Mouse (Mus musculus) cerebellum, adult 2 months (tissue): ENCODE measurements around the gene 6820408C15Rik. TPM values are rescaled to one million over a fixed set of nuclear protein-coding genes. Genes with fewer than 3 reads are reported as not detected.

Source experiments
- DNase-seq, 2 experiments: peaks; one replicate each; pipeline ENCODE4 v3.0.0; 2021
- H3K27ac ChIP-seq: fragments of 200-500 bp; 2 replicates; pipeline ENCODE4 v1.5.1; 2012; ENCODE audit warnings: low read length, control low read depth, inconsistent platforms; ENCODE audit not compliant: insufficient read depth
- H3K27me3 ChIP-seq: fragments of 200-500 bp; 2 replicates; pipeline ENCODE4 v1.6.1; 2012; ENCODE audit warnings: inconsistent platforms, mild to moderate bottlenecking, low read length, moderate library complexity; ENCODE audit not compliant: control insufficient read depth, insufficient read depth
- H3K4me1 ChIP-seq: fragments of 200-500 bp; 2 replicates; pipeline ENCODE4 v1.6.1; 2011; ENCODE audit warnings: low read length; ENCODE audit not compliant: control insufficient read depth, insufficient read depth
- H3K4me3 ChIP-seq: fragments of 200-500 bp; replicated peaks from 2 replicates; pipeline ENCODE3; 2011; ENCODE audit warnings: mild to moderate bottlenecking, low read depth, low read length, control low read depth; ENCODE audit not compliant: insufficient read depth
- CTCF ChIP-seq: fragments of 200-500 bp; IDR thresholded peaks from 2 replicates; pipeline ENCODE4 v1.5.1; 2011; ENCODE audit warnings: low read depth, mild to moderate bottlenecking, control low read depth, low read length, moderate library complexity, borderline replicate concordance; ENCODE audit not compliant: insufficient read depth
- POLR2A ChIP-seq: fragments of 200-500 bp; IDR thresholded peaks from 2 replicates; pipeline ENCODE4 v1.6.1; 2011; ENCODE audit warnings: low read length, control low read depth, borderline replicate concordance; ENCODE audit not compliant: insufficient read depth
- WGBS: fragments of 180-500 bp; shearing (Covaris S2); methylation state at CpG from one replicate; pipeline ENCODE4 v1.1.7; 2018; 5-methylcytosine and 5-hydroxymethylcytosine counted together
- polyA plus RNA-seq: library from polyadenylated mRNA; depleted of rRNA; stranded (reverse); fragments of >200 nt; gene quantifications from 2 replicates; pipeline ENCODE4 v1.2.3, GENCODE M21; 2012

The 6820408C15Rik gene
- polyA plus RNA-seq, 1 experiment = 2.6 TPM

GRCm38 (mm10) chr2:152397680-152398435 is 17.5 kb upstream of the 6820408C15Rik start, which contains the start of gene Sox12:
Gene Sox12 (minus strand): TSS chr2:152398063.
- 1% methylated on average over 99 of the region's 104 CpGs for WGBS
- Histone ChIP-seq H3K4me1 (0 out of 2 replicates have a peak, but pooled peaks cover 8% of the 10 kb centered on the region), H3K4me3 (peak within 1 kb of the TSS; percentile 78), H3K27ac (peak within 1 kb of the TSS; percentile 71), H3K27me3 (no peaks in the 10 kb centered on the region)
- TF ChIP-seq CTCF = no peak
- TF ChIP-seq POLR2A = 0 out of 2 replicates have a peak, but pooled peaks have one; percentile 23
- DNase-seq = peak; percentile 92

GRCm38 (mm10) chr2:152398691-152399090 is 16.7 kb upstream of the 6820408C15Rik start:
- Histone ChIP-seq H3K27ac (peak overlapping the region; percentile 35; the same call in 1 of the 2 replicates), H3K27me3 (no peaks in the 10 kb centered on the region), H3K4me3 (peak overlapping the region; percentile 67), H3K4me1 (0 out of 2 replicates have a peak, but pooled peaks cover 8% of the 10 kb centered on the region)
- under 1% methylated on average over 38 of the region's 38 CpGs for WGBS
- peak; percentile 16; the same call in 1 of the 2 replicates for TF ChIP-seq POLR2A
- TF ChIP-seq CTCF = no peak
- peak; percentile 81 to 87 for DNase-seq

- TF ChIP-seq POLR2A (no peak), CTCF (no peak)
- WGBS = 12% methylated on average over 13 of the region's 13 CpGs
- no peak for DNase-seq
These were observed 16.3 kb upstream of the 6820408C15Rik start for GRCm38 (mm10) chr2:152399122-152399542.

GRCm38 (mm10) chr2:152406126-152406525 is 9.3 kb upstream of the 6820408C15Rik start:
- Histone ChIP-seq H3K27me3 (no peaks in the 10 kb centered on the region), H3K4me1 (peaks cover 11% of the 10 kb centered on the region), H3K27ac (no peak overlapping the region), H3K4me3 (peak overlapping the region; percentile 49)
- DNase-seq = peak; percentile 95 to 98
- under 1% methylated on average over 19 of the region's 19 CpGs for WGBS
- TF ChIP-seq POLR2A = no peak
- no peak for TF ChIP-seq CTCF

More at GRCm38 (mm10) chr2:152399122-152399542, 16.3 kb upstream of the 6820408C15Rik start:
- peak overlapping the region; percentile 67 for H3K4me3 ChIP-seq
- H3K4me1 ChIP-seq = 0 out of 2 replicates have a peak, but pooled peaks cover 8% of the 10 kb centered on the region
- no peak overlapping the region for H3K27ac ChIP-seq
- H3K27me3 ChIP-seq = no peaks in the 10 kb centered on the region

- no peak overlapping the region for H3K4me3 ChIP-seq
- WGBS = 85% methylated on average over 6 of the region's 6 CpGs
- H3K27ac ChIP-seq = no peak overlapping the region
- peaks cover 17% of the 10 kb centered on the region for H3K4me1 ChIP-seq
- DNase-seq = no peak
- H3K27me3 ChIP-seq = no peaks in the 10 kb centered on the region
- no peak for TF ChIP-seq CTCF
- no peak for TF ChIP-seq POLR2A
These were observed 5.6 kb upstream of the 6820408C15Rik start for GRCm38 (mm10) chr2:152409781-152410180.

GRCm38 (mm10) chr2:152410971-152411371 is 4.4 kb upstream of the 6820408C15Rik start:
- WGBS = 4% methylated on average over 15 of the region's 15 CpGs
- TF ChIP-seq CTCF (no peak), POLR2A (no peak)
- Histone ChIP-seq H3K27me3 (no peaks in the 10 kb centered on the region), H3K4me1 (peaks cover 18% of the 10 kb centered on the region), H3K4me3 (peak overlapping the region; percentile 35), H3K27ac (peak overlapping the region; percentile 82)
- DNase-seq = peak; percentile 70 to 72

GRCm38 (mm10) chr2:152411471-152411870 is 3.9 kb upstream of the 6820408C15Rik start:
- H3K27me3 ChIP-seq = no peaks in the 10 kb centered on the region
- WGBS = 43% methylated on average over 7 of the region's 7 CpGs
- H3K4me3 ChIP-seq = peak overlapping the region; percentile 35
- peak overlapping the region; percentile 82; the same call in 1 of the 2 replicates for H3K27ac ChIP-seq
- no peak for TF ChIP-seq CTCF
- no peak for TF ChIP-seq POLR2A
- no peak for DNase-seq
- H3K4me1 ChIP-seq = peaks cover 18% of the 10 kb centered on the region
